ENCODE assay signal across 30 mouse cellular contexts in the genomic region with DNA sequence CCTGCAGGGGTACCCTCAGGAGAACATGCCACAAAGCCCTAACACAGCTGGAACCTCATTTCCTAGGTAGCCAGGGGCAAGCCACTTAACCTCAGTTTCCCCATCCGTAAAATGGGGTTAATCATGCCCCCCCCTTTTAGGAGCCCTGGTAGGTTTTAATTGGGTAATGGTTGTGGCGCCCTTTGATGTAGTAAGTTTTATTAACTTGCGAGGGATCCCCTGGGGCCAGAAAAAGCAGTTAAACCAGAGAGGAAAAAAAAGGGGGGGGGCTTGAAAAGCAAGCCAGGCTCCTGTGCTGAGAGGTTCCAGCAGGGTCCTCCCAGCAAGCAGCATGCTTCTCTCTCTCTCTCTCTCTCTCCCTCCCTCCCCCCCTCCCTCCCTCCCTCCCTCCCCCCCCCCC. TPM values are rescaled to one million over a fixed set of nuclear protein-coding genes. Genes with fewer than 3 reads are reported as not detected.
A peak's percentile ranks its signal among the peaks of the same experiment; 100 is the strongest.
DNase-seq lines count a peak whose midpoint lies in the region; ATAC-seq lines count a peak whose summit lies in the region.
"Had no signal": no experiment of that assay in that cellular context is flagged by ENCODE, and none has a peak within 500 bp of the region (broad histone marks: within the 10 kb centered on the region; RNA-seq: fewer than 3 reads in every experiment).

No protein-coding gene starts in this region.

- 57% methylated on average over 3 of the region's 3 CpGs for WGBS in heart, embryonic 12.5 days
- 20% methylated on average over 3 of the region's 3 CpGs for WGBS in kidney, embryonic 16.5 days
- WGBS in limb, embryonic 11.5 days: 25% methylated on average over 3 of the region's 3 CpGs
- 55% methylated on average over 3 of the region's 3 CpGs for WGBS in stomach, embryonic 16.5 days
- WGBS in heart, embryonic 11.5 days (ENCODE audit: insufficient replicate concordance): 59% methylated on average over 3 of the region's 3 CpGs

- H3K27ac ChIP-seq in heart, embryonic 12.5 days (ENCODE audit: poor library complexity, severe bottlenecking): no peak overlapping the region
- no peak overlapping the region; the same call in 1 of the 2 replicates for H3K27ac ChIP-seq in kidney, embryonic 16.5 days (ENCODE audit: low read length)
- no peak overlapping the region for H3K27ac ChIP-seq in limb, embryonic 11.5 days (replicated peaks; ENCODE audit: low read depth, low read length)
- no peak overlapping the region for H3K27ac ChIP-seq in stomach, embryonic 16.5 days (ENCODE audit: low read length)
- H3K27ac ChIP-seq in heart, embryonic 11.5 days (ENCODE audit: low read depth, low read length): no peak overlapping the region
- H3K27ac ChIP-seq: forebrain, embryonic 13.5 days; heart, embryonic 13.5 days; hindbrain, embryonic 10.5 days; hindbrain, embryonic 15.5 days; left cerebral cortex, adult 2 months had no signal

- no peak for DNase-seq in heart, postnatal 4 days
- DNase-seq in kidney, adult 11 months: no peak
- peak; percentile 68 for DNase-seq in limb, embryonic 11.5 days (ENCODE audit: low spot score)
- DNase-seq: adrenal gland, postnatal 14 days; cerebellum, adult 11 months; cerebellum, adult 9-10 months; cerebellum, postnatal 36 days; embryo, embryonic 11 days; gastrocnemius, postnatal 36 days; heart, adult 18-20 months; heart, postnatal 10 days; liver, postnatal 0 days; lung, postnatal 36 days; right cerebral cortex, postnatal 4 days had no signal

- H3K4me3 ChIP-seq in heart, embryonic 12.5 days: no peak overlapping the region
- H3K4me3 ChIP-seq in kidney, embryonic 16.5 days (ENCODE audit: low read length): no peak overlapping the region
- H3K4me3 ChIP-seq in limb, embryonic 11.5 days (ENCODE audit: low read depth, low read length): no peak overlapping the region
- no peak overlapping the region for H3K4me3 ChIP-seq in stomach, embryonic 16.5 days (replicated peaks; ENCODE audit: low read length)
- no peak overlapping the region for H3K4me3 ChIP-seq in heart, embryonic 11.5 days (ENCODE audit: low read depth, low read length)
- H3K4me3 ChIP-seq: embryonic facial prominence, embryonic 13.5 days; erythroblast, embryonic 14.5 days; forebrain, embryonic 13.5 days; heart, embryonic 13.5 days; hindbrain, embryonic 10.5 days; hindbrain, embryonic 15.5 days; left cerebral cortex, adult 2 months had no signal

- no peaks in the 10 kb centered on the region; the same call in 1 of the 2 replicates for H3K27me3 ChIP-seq in heart, embryonic 12.5 days (replicated peaks)
- no peaks in the 10 kb centered on the region for H3K27me3 ChIP-seq in kidney, embryonic 16.5 days (ENCODE audit: insufficient read depth, low read length)
- no peaks in the 10 kb centered on the region for H3K27me3 ChIP-seq in limb, embryonic 11.5 days (ENCODE audit: control insufficient read depth, insufficient read depth, low read length)
- H3K27me3 ChIP-seq in stomach, embryonic 16.5 days (ENCODE audit: control insufficient read depth, insufficient read depth, low read length): no peaks in the 10 kb centered on the region
- peaks cover 3% of the 10 kb centered on the region; the same call in 1 of the 2 replicates for H3K27me3 ChIP-seq in heart, embryonic 11.5 days (ENCODE audit: control insufficient read depth, insufficient read depth, low read length)
- H3K27me3 ChIP-seq: embryonic facial prominence, embryonic 13.5 days; forebrain, embryonic 13.5 days; hindbrain, embryonic 15.5 days had no signal

- 0 out of 2 replicates have a peak, but pooled peaks cover 9% of the 10 kb centered on the region for H3K4me1 ChIP-seq in heart, embryonic 12.5 days (replicated peaks)
- peaks cover 26% of the 10 kb centered on the region for H3K4me1 ChIP-seq in kidney, embryonic 16.5 days (ENCODE audit: insufficient read depth, low read length)
- H3K4me1 ChIP-seq in limb, embryonic 11.5 days (ENCODE audit: control insufficient read depth, insufficient read depth, low read length): peaks cover 13% of the 10 kb centered on the region
- no peaks in the 10 kb centered on the region; the same call in 1 of the 2 replicates for H3K4me1 ChIP-seq in stomach, embryonic 16.5 days (ENCODE audit: control insufficient read depth, insufficient read depth, low read length)
- no peaks in the 10 kb centered on the region for H3K4me1 ChIP-seq in heart, embryonic 11.5 days (ENCODE audit: control insufficient read depth, insufficient read depth, low read length)

- H3K9me3 ChIP-seq in heart, embryonic 12.5 days (replicated peaks): 0 out of 2 replicates have a peak, but pooled peaks cover 3% of the 10 kb centered on the region
- H3K9me3 ChIP-seq in kidney, embryonic 16.5 days (ENCODE audit: low read length): peaks cover 3% of the 10 kb centered on the region; the same call in 1 of the 2 replicates
- H3K9me3 ChIP-seq in limb, embryonic 11.5 days (ENCODE audit: control insufficient read depth, low read length): no peaks in the 10 kb centered on the region
- H3K9me3 ChIP-seq in stomach, embryonic 16.5 days (replicated peaks; ENCODE audit: control insufficient read depth, low read length): 0 out of 2 replicates have a peak, but pooled peaks cover 3% of the 10 kb centered on the region
- H3K9me3 ChIP-seq in heart, embryonic 11.5 days (replicated peaks; ENCODE audit: control insufficient read depth, low read length): no peaks in the 10 kb centered on the region
- H3K9me3 ChIP-seq: forebrain, embryonic 13.5 days; hindbrain, embryonic 15.5 days had no signal

- no peak overlapping the region for H3K9ac ChIP-seq in heart, embryonic 12.5 days
- H3K9ac ChIP-seq in kidney, embryonic 16.5 days (replicated peaks; ENCODE audit: low read length): no peak overlapping the region
- no peak overlapping the region for H3K9ac ChIP-seq in limb, embryonic 11.5 days (ENCODE audit: low read length)
- no peak overlapping the region for H3K9ac ChIP-seq in stomach, embryonic 16.5 days (ENCODE audit: low read length)
- H3K9ac ChIP-seq in heart, embryonic 11.5 days (ENCODE audit: low read depth, low read length): no peak overlapping the region
- H3K9ac ChIP-seq: embryonic facial prominence, embryonic 13.5 days; forebrain, embryonic 13.5 days; heart, embryonic 13.5 days; hindbrain, embryonic 15.5 days; liver, postnatal 0 days had no signal

- H3K36me3 ChIP-seq in heart, embryonic 12.5 days: no peaks in the 10 kb centered on the region
- H3K36me3 ChIP-seq in kidney, embryonic 16.5 days (ENCODE audit: insufficient read depth, low read length): no peaks in the 10 kb centered on the region
- H3K36me3 ChIP-seq in limb, embryonic 11.5 days (ENCODE audit: control insufficient read depth, insufficient read depth, low read length): no peaks in the 10 kb centered on the region
- no peaks in the 10 kb centered on the region for H3K36me3 ChIP-seq in stomach, embryonic 16.5 days (ENCODE audit: control insufficient read depth, insufficient read depth, low read length)
- no peaks in the 10 kb centered on the region for H3K36me3 ChIP-seq in heart, embryonic 11.5 days (ENCODE audit: control insufficient read depth, insufficient read depth, low read length)
- H3K36me3 ChIP-seq: embryonic facial prominence, embryonic 13.5 days; heart, embryonic 13.5 days; hindbrain, embryonic 10.5 days; hindbrain, embryonic 15.5 days had no signal

- H3K4me2 ChIP-seq in heart, embryonic 12.5 days: 0 out of 2 replicates have a peak overlapping the region, but pooled peaks have one; percentile 11
- H3K4me2 ChIP-seq in kidney, embryonic 16.5 days (replicated peaks; ENCODE audit: low read depth, low read length): no peak overlapping the region
- no peak overlapping the region for H3K4me2 ChIP-seq in limb, embryonic 11.5 days (ENCODE audit: low read depth, severe bottlenecking)
- H3K4me2 ChIP-seq in stomach, embryonic 16.5 days (ENCODE audit: low read depth, low read length): no peak overlapping the region
- H3K4me2 ChIP-seq in heart, embryonic 11.5 days: no peak overlapping the region
- H3K4me2 ChIP-seq: embryonic facial prominence, embryonic 13.5 days; forebrain, embryonic 13.5 days; heart, embryonic 13.5 days; hindbrain, embryonic 15.5 days; liver, embryonic 11.5 days; midbrain, embryonic 11.5 days had no signal

- ATAC-seq in heart, embryonic 12.5 days (ENCODE audit: insufficient number of reproducible peaks, low FRiP score): no peak
- peak; percentile 9; the same call in 1 of the 2 replicates for ATAC-seq in kidney, embryonic 16.5 days (ENCODE audit: low FRiP score, low TSS enrichment)
- ATAC-seq in limb, embryonic 11.5 days (ENCODE audit: insufficient number of reproducible peaks, low FRiP score, low TSS enrichment, low read depth): no peak
- ATAC-seq in stomach, embryonic 16.5 days (ENCODE audit: insufficient read depth, low FRiP score): peak; percentile 17; the same call in 1 of the 2 replicates
- no peak for ATAC-seq in heart, embryonic 11.5 days (replicated peaks; ENCODE audit: insufficient number of reproducible peaks, low FRiP score, low TSS enrichment)
- ATAC-seq: forebrain, embryonic 13.5 days; liver, postnatal 0 days; midbrain, embryonic 16.5 days had no signal

RNA-seq across cellular contexts. Expression of a gene that starts 18.6 kb away (rescaled TPM):
- 0.23 and 1.1 TPM in 2 replicates for polyA plus RNA-seq in heart, embryonic 12.5 days (2016; fragmentation: Nextera tagmentation; extraction: Ambion mirVana)
- total RNA-seq in heart, postnatal 4 days (2021): under 1 TPM in 1 of 2 experiments, not detected in 1; 0.14 TPM
- 6.4 and 7.6 TPM in 2 replicates for polyA plus RNA-seq in kidney, embryonic 16.5 days (2015; fragmentation: Nextera tagmentation; extraction: Ambion mirVana)
- polyA plus RNA-seq in limb, embryonic 11.5 days (2014; fragmentation: Nextera tagmentation; extraction: Ambion mirVana): 0.43 and 1.1 TPM in 2 replicates
- 1.1 and 1.9 TPM in 2 replicates for polyA plus RNA-seq in stomach, embryonic 16.5 days (2015; fragmentation: Nextera tagmentation; extraction: Ambion mirVana)
- 0.34 and 0.49 TPM in 2 replicates for polyA plus RNA-seq in heart, embryonic 11.5 days (2014; fragmentation: Nextera tagmentation; extraction: Ambion mirVana)
- total RNA-seq: adrenal gland, postnatal 14 days; gastrocnemius, adult 18-20 months; gastrocnemius, postnatal 36 days had no signal
- polyA plus RNA-seq: erythroblast, embryonic 14.5 days had no signal

RNA-seq across cellular contexts. Expression of a gene that starts 42.9 kb away (rescaled TPM):
- polyA plus RNA-seq in heart, embryonic 12.5 days (2016; fragmentation: Nextera tagmentation; extraction: Ambion mirVana): 1.1 and 1.2 TPM in 2 replicates
- 1 to 10 TPM; 1.1 to 1.4 TPM for total RNA-seq in heart, postnatal 4 days (2021)
- 18.6 and 19.9 TPM in 2 replicates for polyA plus RNA-seq in kidney, embryonic 16.5 days (2015; fragmentation: Nextera tagmentation; extraction: Ambion mirVana)
- polyA plus RNA-seq in limb, embryonic 11.5 days (2014; fragmentation: Nextera tagmentation; extraction: Ambion mirVana): 11.8 and 13.3 TPM in 2 replicates
- polyA plus RNA-seq in stomach, embryonic 16.5 days (2015; fragmentation: Nextera tagmentation; extraction: Ambion mirVana): 1.3 and 2.5 TPM in 2 replicates
- polyA plus RNA-seq in heart, embryonic 11.5 days (2014; fragmentation: Nextera tagmentation; extraction: Ambion mirVana): 1.7 and 2.3 TPM in 2 replicates
- total RNA-seq: megakaryocyte, adult 5-6 weeks had no signal
- polyA plus RNA-seq: erythroblast, embryonic 14.5 days had no signal

Comparison
In these comparisons a context has a peak if more than half of its experiments do, and no peak if none do; other contexts are left out.
1. ATAC-seq: peak in kidney, embryonic 16.5 days (single experiment) and stomach, embryonic 16.5 days (single experiment); none in heart, embryonic 12.5 days (single experiment), limb, embryonic 11.5 days (single experiment) and heart, embryonic 11.5 days (single experiment).